Mouse (Mus musculus) lung, postnatal 0 days (tissue): ENCODE data around the gene Abcc8.

Experiments used
- CTCF ChIP-seq: IDR thresholded peaks from 2 replicates; pipeline ENCODE4 v1.5.1; 2016; ENCODE audit warnings: antibody characterized with exemption, mild to moderate bottlenecking
- EP300 ChIP-seq: IDR thresholded peaks from 2 replicates; pipeline ENCODE4 v1.6.1; 2016; ENCODE audit warnings: antibody characterized with exemption, mild to moderate bottlenecking, control low read depth

GRCm38 (mm10) chr7:46100563-46100962 is 79.3 kb downstream of the Abcc8 start, which contains the start of gene Kcnj11:
- TF ChIP-seq CTCF (peak; percentile 77), EP300 (no peak)
